9 mouse cellular contexts compared by ENCODE assay signal in genomic region chr4:149136116-149136850, GRCm38 (mm10). TPM values are rescaled to one million over a fixed set of nuclear protein-coding genes. Genes with fewer than 3 reads are reported as not detected.
DNase-seq lines count a peak whose midpoint lies in the region; ATAC-seq and TF ChIP-seq lines count a peak whose summit lies in the region.
"Had no signal": no experiment of that assay in that cellular context is flagged by ENCODE, and none has a peak within 500 bp of the region (broad histone marks: within the 10 kb centered on the region; RNA-seq: fewer than 3 reads in every experiment).

No protein-coding gene starts in this region.

- ATAC-seq in limb, embryonic 13.5 days (ENCODE audit: low FRiP score, low read depth) = no peak

- H3K36me3 ChIP-seq in thymus, adult 2 months (ENCODE audit: control insufficient read depth, insufficient read depth, low read length) = no peaks in the 10 kb centered on the region
- H3K36me3 ChIP-seq in limb, embryonic 13.5 days = peaks cover 6% of the 10 kb centered on the region

- peak overlapping the region; percentile 72 for H3K4me2 ChIP-seq in limb, embryonic 13.5 days (replicated peaks)

- H3K27ac ChIP-seq in thymus, adult 2 months (ENCODE audit: control insufficient read depth, insufficient read depth, low read length) = no peak overlapping the region
- H3K27ac ChIP-seq in limb, embryonic 13.5 days = no peak overlapping the region

- H3K27me3 ChIP-seq in thymus, adult 2 months (ENCODE audit: control insufficient read depth, insufficient read depth, low read length) = no peaks in the 10 kb centered on the region
- no peaks in the 10 kb centered on the region for H3K27me3 ChIP-seq in limb, embryonic 13.5 days

- peaks cover 6% of the 10 kb centered on the region for H3K4me1 ChIP-seq in thymus, adult 2 months (replicated peaks; ENCODE audit: control insufficient read depth, insufficient read depth, low read length)
- H3K4me1 ChIP-seq in limb, embryonic 13.5 days = peaks cover 8% of the 10 kb centered on the region
- H3K4me1 ChIP-seq in lung, adult 2 months (ENCODE audit: control insufficient read depth, insufficient read depth, low read length) = no peaks in the 10 kb centered on the region

- no peak for TF ChIP-seq POLR2A in thymus, adult 2 months (IDR thresholded peaks at IDR 0.05; ENCODE audit: control insufficient read depth, extremely low read depth, insufficient read depth, low read length, poor library complexity)
- TF ChIP-seq POLR2A in lung, adult 2 months (IDR thresholded peaks at IDR 0.05; ENCODE audit: borderline replicate concordance, extremely low read depth, low read depth, low read length) = no peak

- H3K4me3 ChIP-seq in thymus, adult 2 months (ENCODE audit: control insufficient read depth, insufficient read depth, low read length) = 0 out of 2 replicates have a peak overlapping the region, but pooled peaks have one; percentile 8
- peak overlapping the region; percentile 60 for H3K4me3 ChIP-seq in limb, embryonic 13.5 days
- no peak overlapping the region for H3K4me3 ChIP-seq in lung, adult 2 months (replicated peaks; ENCODE audit: extremely low read depth, low read depth, low read length)

- DNase-seq in cerebellum, adult 11 months = peak; percentile 17
- no peak for DNase-seq in cerebellum, adult 9-10 months
- no peak for DNase-seq in thymus, adult 2 months
- no peak for DNase-seq in thymus, postnatal 0 days (ENCODE audit: low spot score)
- DNase-seq in testis, postnatal 10 days (ENCODE audit: low spot score) = peak; percentile 61
- no peak for DNase-seq in adrenal gland, postnatal 10 days
- DNase-seq in lung, adult 2 months = no peak

- TF ChIP-seq CTCF in thymus, adult 2 months (IDR thresholded peaks at IDR 0.05; ENCODE audit: borderline replicate concordance, control insufficient read depth, extremely low read depth, insufficient read depth, low read length, poor library complexity) = no peak
- TF ChIP-seq CTCF in lung, adult 2 months (IDR thresholded peaks at IDR 0.05; ENCODE audit: insufficient read depth, low read length) = no peak

- peak overlapping the region; percentile 75 for H3K9ac ChIP-seq in limb, embryonic 13.5 days

- no peaks in the 10 kb centered on the region for H3K9me3 ChIP-seq in limb, embryonic 13.5 days

- 84% methylated on average over 18 of the region's 18 CpGs for WGBS in thymus, adult 2 months
- 63% methylated on average over 18 of the region's 18 CpGs for WGBS in limb, embryonic 13.5 days
- WGBS in lung, adult 2 months = 60% methylated on average over 18 of the region's 18 CpGs

RNA-seq across cellular contexts. Expression of gene Cenps, which starts 1.1 kb away (rescaled TPM):
- polyA plus RNA-seq in thymus, adult 2 months (2012; rRNA removed) = 14.0 and 17.6 TPM in 2 replicates
- polyA plus RNA-seq in thymus, postnatal 0 days (2015; fragmentation: Nextera tagmentation; extraction: Ambion mirVana) = 49.1 and 51.2 TPM in 2 replicates
- 31.0 and 33.0 TPM in 2 replicates for polyA plus RNA-seq in limb, embryonic 13.5 days (2015; fragmentation: Nextera tagmentation; extraction: Ambion mirVana)
- 10 to 100 TPM in 1 of 2 experiments, 1 to 10 TPM in 1; 7.8 to 11.0 TPM for total RNA-seq in adrenal gland, postnatal 10 days (2021)
- polyA plus RNA-seq in lung, adult 2 months (2012; rRNA removed) = 0.37 and 1.4 TPM in 2 replicates

RNA-seq across cellular contexts. Expression of gene Cort, which starts 9.7 kb away (rescaled TPM):
- polyA plus RNA-seq in thymus, adult 2 months (2012; rRNA removed) = 0.22 and 0.67 TPM in 2 replicates
- polyA plus RNA-seq in thymus, postnatal 0 days (2015; fragmentation: Nextera tagmentation; extraction: Ambion mirVana) = 0.19 TPM in 1 of 2 replicates, not detected in the other
- 0.31 TPM in 1 of 2 replicates, not detected in the other for polyA plus RNA-seq in limb, embryonic 13.5 days (2015; fragmentation: Nextera tagmentation; extraction: Ambion mirVana)
- total RNA-seq in adrenal gland, postnatal 10 days (2021) = 1 to 10 TPM; 1.5 TPM
- not detected in 2 replicates for polyA plus RNA-seq in lung, adult 2 months (2012; rRNA removed)
- polyA plus RNA-seq: gonadal fat pad, adult 2 months had no signal

RNA-seq across cellular contexts. Expression of gene Pgd, which starts 30.3 kb away (rescaled TPM):
- polyA plus RNA-seq in thymus, adult 2 months (2012; rRNA removed) = 98.7 and 107 TPM in 2 replicates
- polyA plus RNA-seq in thymus, postnatal 0 days (2015; fragmentation: Nextera tagmentation; extraction: Ambion mirVana) = 77.6 and 89.0 TPM in 2 replicates
- 113 and 116 TPM in 2 replicates for polyA plus RNA-seq in limb, embryonic 13.5 days (2015; fragmentation: Nextera tagmentation; extraction: Ambion mirVana)
- 100 to 1,000 TPM; 175 to 176 TPM for total RNA-seq in adrenal gland, postnatal 10 days (2021)
- polyA plus RNA-seq in lung, adult 2 months (2012; rRNA removed) = 118 and 184 TPM in 2 replicates

RNA-seq across cellular contexts. Expression of gene Dffa, which starts 32.3 kb away (rescaled TPM):
- polyA plus RNA-seq in thymus, adult 2 months (2012; rRNA removed) = 40.2 and 40.3 TPM in 2 replicates
- polyA plus RNA-seq in thymus, postnatal 0 days (2015; fragmentation: Nextera tagmentation; extraction: Ambion mirVana) = 34.6 TPM in 2 replicates
- polyA plus RNA-seq in limb, embryonic 13.5 days (2015; fragmentation: Nextera tagmentation; extraction: Ambion mirVana) = 31.7 and 33.8 TPM in 2 replicates
- 10 to 100 TPM; 21.0 to 23.9 TPM for total RNA-seq in adrenal gland, postnatal 10 days (2021)
- 15.2 and 19.4 TPM in 2 replicates for polyA plus RNA-seq in lung, adult 2 months (2012; rRNA removed)

RNA-seq across cellular contexts. Expression of gene Pex14, which starts 36.6 kb away (rescaled TPM):
- 40.4 and 45.0 TPM in 2 replicates for polyA plus RNA-seq in thymus, adult 2 months (2012; rRNA removed)
- 42.1 and 42.3 TPM in 2 replicates for polyA plus RNA-seq in thymus, postnatal 0 days (2015; fragmentation: Nextera tagmentation; extraction: Ambion mirVana)
- polyA plus RNA-seq in limb, embryonic 13.5 days (2015; fragmentation: Nextera tagmentation; extraction: Ambion mirVana) = 51.1 and 54.3 TPM in 2 replicates
- total RNA-seq in adrenal gland, postnatal 10 days (2021) = 10 to 100 TPM; 67.9 to 74.0 TPM
- 36.3 and 39.2 TPM in 2 replicates for polyA plus RNA-seq in lung, adult 2 months (2012; rRNA removed)

Comparison
In these comparisons a context has a peak if more than half of its experiments do, and no peak if none do; other contexts are left out.
1. DNase-seq: peak in cerebellum, adult 11 months (single experiment) and testis, postnatal 10 days (single experiment); none in cerebellum, adult 9-10 months (single experiment), thymus, adult 2 months (single experiment), thymus, postnatal 0 days (single experiment), adrenal gland, postnatal 10 days (single experiment) and lung, adult 2 months (single experiment).